Mouse (Mus musculus): ENCODE data around the gene Cacna1b.

Gene Cacna1b

GRCm38 (mm10) chr2:24763115-24763557 is at the start of gene Cacna1b:
Gene Cacna1b, minus strand, starts transcription at chr2:24763152.
- DNase-seq = peak; percentile 91

GRCm38 (mm10) chr2:24809746-24810145 is 46.8 kb upstream of the Cacna1b start:
- no peak for DNase-seq

- DNase-seq = no peak
These were observed 44.7 kb upstream of the Cacna1b start for GRCm38 (mm10) chr2:24807691-24808090.

- peak; percentile 66 for DNase-seq
These were observed 44.1 kb upstream of the Cacna1b start for GRCm38 (mm10) chr2:24807036-24807435.

GRCm38 (mm10) chr2:24806143-24806542 is 43.2 kb upstream of the Cacna1b start:
- DNase-seq = no peak

- DNase-seq = no peak
These were observed 42.7 kb upstream of the Cacna1b start for GRCm38 (mm10) chr2:24805621-24806020.

- DNase-seq = no peak
These were observed 34.0 kb upstream of the Cacna1b start for GRCm38 (mm10) chr2:24796833-24797457.

- no peak for DNase-seq
These were observed 24.3 kb upstream of the Cacna1b start for GRCm38 (mm10) chr2:24787250-24787649.

- DNase-seq = no peak
These were observed 18.3 kb upstream of the Cacna1b start for GRCm38 (mm10) chr2:24781253-24781652.

GRCm38 (mm10) chr2:24776831-24777230 is 13.9 kb upstream of the Cacna1b start:
- DNase-seq = no peak

GRCm38 (mm10) chr2:24775951-24776587 is 13.1 kb upstream of the Cacna1b start:
- no peak for DNase-seq

GRCm38 (mm10) chr2:24774832-24775231 is 11.9 kb upstream of the Cacna1b start:
- peak; percentile 23 for DNase-seq

- peak; percentile 22 for DNase-seq
These were observed 7.9 kb upstream of the Cacna1b start for GRCm38 (mm10) chr2:24770861-24771260.

- peak; percentile 52 for DNase-seq
These were observed 449 bp downstream of the Cacna1b start for GRCm38 (mm10) chr2:24762446-24762960.

- DNase-seq = peak; percentile 55
These were observed 968 bp downstream of the Cacna1b start for GRCm38 (mm10) chr2:24761923-24762445.

- peak; percentile 52 for DNase-seq
These were observed 7.7 kb downstream of the Cacna1b start for GRCm38 (mm10) chr2:24755276-24755675.

GRCm38 (mm10) chr2:24752599-24752998 is 10.4 kb downstream of the Cacna1b start:
- no peak for DNase-seq

GRCm38 (mm10) chr2:24750051-24750450 is 12.9 kb downstream of the Cacna1b start:
- no peak for DNase-seq

- no peak for DNase-seq
These were observed 15.1 kb downstream of the Cacna1b start for GRCm38 (mm10) chr2:24747878-24748277.

GRCm38 (mm10) chr2:24739701-24740100 is 23.3 kb downstream of the Cacna1b start:
- no peak for DNase-seq

- DNase-seq = no peak
These were observed 29.8 kb downstream of the Cacna1b start for GRCm38 (mm10) chr2:24733157-24733556.

- no peak for DNase-seq
These were observed 37.1 kb downstream of the Cacna1b start for GRCm38 (mm10) chr2:24725865-24726264.

GRCm38 (mm10) chr2:24719645-24720379 is 43.1 kb downstream of the Cacna1b start:
- no peak for DNase-seq
